Comparison of ENCODE assay signal across 10 mouse cellular contexts in genomic region chr8:117600839-117601238, GRCm38 (mm10).
DNase-seq lines count a peak whose midpoint lies in the region; ATAC-seq and TF ChIP-seq lines count a peak whose summit lies in the region.
"Had no signal": no experiment of that assay in that cellular context is flagged by ENCODE, and none has a peak within 500 bp of the region (broad histone marks: within the 10 kb centered on the region; RNA-seq: fewer than 3 reads in every experiment).

No protein-coding gene starts in this region.

- intact Hi-C loops in left cerebral cortex, postnatal 4 days (cut with DNase I), result no loop called here
- intact Hi-C loops in left cerebral cortex, postnatal 10 days (cut with DNase I), result no loop called here
- intact Hi-C loops in left cerebral cortex, postnatal 36 days (cut with DNase I), result no loop called here
- intact Hi-C loops in gastrocnemius, postnatal 14 days (cut with DNase I; ENCODE audit: low total_unique reads), result no loop called here

- ATAC-seq in midbrain, postnatal 0 days (ENCODE audit: low FRiP score), result no peak

- no peak overlapping the region for H3K4me2 ChIP-seq in midbrain, postnatal 0 days (ENCODE audit: low read depth, low read length, poor library complexity, severe bottlenecking)
- H3K4me2 ChIP-seq: liver, embryonic 15.5 days; stomach, embryonic 15.5 days had no signal

- TF ChIP-seq CTCF in cerebellum, adult 2 months (IDR thresholded peaks at IDR 0.05; ENCODE audit: borderline replicate concordance, insufficient read depth, low read depth, low read length), result peak; percentile 55; the same call in 1 of the 2 replicates
- TF ChIP-seq CTCF in bone marrow macrophage, adult 2 months (IDR thresholded peaks at IDR 0.05; ENCODE audit: low read depth, low read length), result peak; percentile 87
- TF ChIP-seq CTCF in midbrain, postnatal 0 days (IDR thresholded peaks at IDR 0.05), result peak; percentile 78

- no peaks in the 10 kb centered on the region for H3K27me3 ChIP-seq in cerebellum, adult 2 months (ENCODE audit: control insufficient read depth, insufficient read depth, low read length)
- H3K27me3 ChIP-seq in midbrain, postnatal 0 days (ENCODE audit: insufficient read depth, low read length), result no peaks in the 10 kb centered on the region
- H3K27me3 ChIP-seq: liver, embryonic 15.5 days; stomach, embryonic 15.5 days had no signal

- DNase-seq in cerebellum, adult 2 months, result no peak
- no peak for DNase-seq in cerebellum, adult 11-12 months
- peak; percentile 33 for DNase-seq in left cerebral cortex, postnatal 4 days
- DNase-seq in left cerebral cortex, postnatal 10 days (ENCODE audit: extremely low spot score in 1 of 2, low spot score in 2 of 2), result no peak
- peak; percentile 37 for DNase-seq in midbrain, postnatal 0 days (ENCODE audit: low spot score)
- DNase-seq in left cerebral cortex, postnatal 36 days (ENCODE audit: low spot score in 2 of 2), result no peak
- DNase-seq in gastrocnemius, postnatal 14 days, result no peak

- no peak overlapping the region for H3K9ac ChIP-seq in midbrain, postnatal 0 days (replicated peaks; ENCODE audit: low read length, poor library complexity, severe bottlenecking)
- H3K9ac ChIP-seq: liver, embryonic 15.5 days; stomach, embryonic 15.5 days had no signal

- WGBS in cerebellum, adult 2 months, result 73% methylated on average over 13 of the region's 13 CpGs
- 77% methylated on average over 13 of the region's 13 CpGs for WGBS in midbrain, postnatal 0 days

- no peak overlapping the region for H3K4me3 ChIP-seq in cerebellum, adult 2 months (replicated peaks; ENCODE audit: insufficient read depth, low read depth, low read length)
- no peak overlapping the region for H3K4me3 ChIP-seq in bone marrow macrophage, adult 2 months (ENCODE audit: insufficient read depth, low read length)
- no peak overlapping the region for H3K4me3 ChIP-seq in midbrain, postnatal 0 days (ENCODE audit: low read depth, low read length)
- H3K4me3 ChIP-seq: liver, embryonic 15.5 days; stomach, embryonic 15.5 days had no signal

- H3K36me3 ChIP-seq in midbrain, postnatal 0 days (ENCODE audit: insufficient read depth, low read length), result no peaks in the 10 kb centered on the region
- H3K36me3 ChIP-seq: stomach, embryonic 15.5 days had no signal

- TF ChIP-seq POLR2A in cerebellum, adult 2 months (IDR thresholded peaks at IDR 0.05; ENCODE audit: borderline replicate concordance, insufficient read depth, low read length), result no peak
- no peak for TF ChIP-seq POLR2A in bone marrow macrophage, adult 2 months (IDR thresholded peaks at IDR 0.05; ENCODE audit: borderline replicate concordance, low read depth, low read length)

- no peak overlapping the region for H3K27ac ChIP-seq in cerebellum, adult 2 months (ENCODE audit: insufficient read depth, low read length)
- no peak overlapping the region for H3K27ac ChIP-seq in bone marrow macrophage, adult 2 months (ENCODE audit: insufficient read depth, low read depth, low read length)
- no peak overlapping the region for H3K27ac ChIP-seq in midbrain, postnatal 0 days (ENCODE audit: low read depth, low read length)
- H3K27ac ChIP-seq: liver, embryonic 15.5 days; stomach, embryonic 15.5 days had no signal

- no peaks in the 10 kb centered on the region for H3K9me3 ChIP-seq in midbrain, postnatal 0 days (ENCODE audit: low read length)
- H3K9me3 ChIP-seq: liver, embryonic 15.5 days; stomach, embryonic 15.5 days had no signal

- H3K4me1 ChIP-seq in cerebellum, adult 2 months (ENCODE audit: control insufficient read depth, insufficient read depth, low read length), result peaks cover 9% of the 10 kb centered on the region; the same call in 1 of the 2 replicates
- H3K4me1 ChIP-seq in bone marrow macrophage, adult 2 months (ENCODE audit: control insufficient read depth, insufficient read depth, low read length), result no peaks in the 10 kb centered on the region
- H3K4me1 ChIP-seq in midbrain, postnatal 0 days (ENCODE audit: insufficient read depth, low read length), result no peaks in the 10 kb centered on the region
- H3K4me1 ChIP-seq: liver, embryonic 15.5 days; stomach, embryonic 15.5 days had no signal

Comparison
In these comparisons a context has a peak if more than half of its experiments do, and no peak if none do; other contexts are left out.
1. DNase-seq: peak in left cerebral cortex, postnatal 4 days (single experiment) and midbrain, postnatal 0 days (single experiment); none in cerebellum, adult 2 months (0 of 2), cerebellum, adult 11-12 months (single experiment), left cerebral cortex, postnatal 10 days (0 of 2), left cerebral cortex, postnatal 36 days (0 of 2) and gastrocnemius, postnatal 14 days (single experiment).
2. Peak in every context shown above with its lines, with median percentiles within 50 percentile points of each other: CTCF ChIP-seq.